Mouse (Mus musculus): ENCODE data around the gene Ccdc183. TPM values are rescaled to one million over a fixed set of nuclear protein-coding genes. Genes with fewer than 3 reads are reported as not detected.

Ccdc183 gene
- total and polyA plus RNA-seq, 2 experiments from 2014 or later: 0.26 TPM; not detected in 1

- Histone ChIP-seq H3K4me2 (ENCODE audit: low read depth, low read length, poor library complexity, severe bottlenecking) (no peak overlapping the region), H3K4me1 (ENCODE audit: insufficient read depth, low read length) (peaks cover 15% of the 10 kb centered on the region), H3K27ac (ENCODE audit: low read depth, low read length) (no peak overlapping the region), H3K4me3 (ENCODE audit: low read depth, low read length) (no peak overlapping the region), H3K27me3 (ENCODE audit: insufficient read depth, low read length) (peaks cover under 1% of the 10 kb centered on the region; the same call in 1 of the 2 replicates), H3K36me3 (ENCODE audit: insufficient read depth, low read length) (peaks cover 35% of the 10 kb centered on the region), H3K9me3 (ENCODE audit: low read length) (no peaks in the 10 kb centered on the region), H3K9ac (replicated peaks; ENCODE audit: low read length, poor library complexity, severe bottlenecking) (no peak overlapping the region)
- WGBS: 85% methylated on average over 3 of the region's 3 CpGs
- TF ChIP-seq CTCF (IDR thresholded peaks at IDR 0.05): no peak
- DNase-seq (ENCODE audit: low spot score) (no peak), ATAC-seq (ENCODE audit: low FRiP score) (no peak)
Measured at GRCm38 (mm10) chr2:25585601-25586000, 31.9 kb downstream of the Ccdc183 start.

GRCm38 (mm10) chr2:25584856-25585255, 32.6 kb downstream of the Ccdc183 start:
- Histone ChIP-seq H3K36me3 (ENCODE audit: insufficient read depth, low read length) (peaks cover 32% of the 10 kb centered on the region), H3K27ac (ENCODE audit: low read depth, low read length) (no peak overlapping the region), H3K9ac (replicated peaks; ENCODE audit: low read length, poor library complexity, severe bottlenecking) (no peak overlapping the region), H3K9me3 (ENCODE audit: low read length) (no peaks in the 10 kb centered on the region), H3K4me2 (ENCODE audit: low read depth, low read length, poor library complexity, severe bottlenecking) (no peak overlapping the region), H3K4me1 (ENCODE audit: insufficient read depth, low read length) (peaks cover 19% of the 10 kb centered on the region), H3K27me3 (ENCODE audit: insufficient read depth, low read length) (peaks cover 8% of the 10 kb centered on the region), H3K4me3 (ENCODE audit: low read depth, low read length) (no peak overlapping the region)
- no peak for ATAC-seq (ENCODE audit: low FRiP score)
- TF ChIP-seq CTCF (IDR thresholded peaks at IDR 0.05): no peak
- no peak for DNase-seq (ENCODE audit: low spot score)
- 93% methylated on average over 4 of the region's 4 CpGs for WGBS

- H3K4me1 ChIP-seq (ENCODE audit: insufficient read depth, low read length): peaks cover 22% of the 10 kb centered on the region
- 94% methylated on average over 3 of the region's 3 CpGs for WGBS
- DNase-seq (ENCODE audit: low spot score): no peak
- no peak overlapping the region for H3K27ac ChIP-seq (ENCODE audit: low read depth, low read length)
- H3K27me3 ChIP-seq (ENCODE audit: insufficient read depth, low read length): peaks cover 15% of the 10 kb centered on the region
- no peak overlapping the region for H3K4me2 ChIP-seq (ENCODE audit: low read depth, low read length, poor library complexity, severe bottlenecking)
- H3K9me3 ChIP-seq (ENCODE audit: low read length): no peaks in the 10 kb centered on the region
- ATAC-seq (ENCODE audit: low FRiP score): no peak
- no peak overlapping the region for H3K4me3 ChIP-seq (ENCODE audit: low read depth, low read length)
- H3K9ac ChIP-seq (replicated peaks; ENCODE audit: low read length, poor library complexity, severe bottlenecking): no peak overlapping the region
- peaks cover 38% of the 10 kb centered on the region for H3K36me3 ChIP-seq (ENCODE audit: insufficient read depth, low read length)
- TF ChIP-seq CTCF (IDR thresholded peaks at IDR 0.05): no peak
Measured at GRCm38 (mm10) chr2:25584152-25584551, 33.3 kb downstream of the Ccdc183 start.

GRCm38 (mm10) chr2:25583571-25583970, 33.9 kb downstream of the Ccdc183 start:
- peaks cover 44% of the 10 kb centered on the region for H3K36me3 ChIP-seq (ENCODE audit: insufficient read depth, low read length)
- peaks cover 22% of the 10 kb centered on the region for H3K4me1 ChIP-seq (ENCODE audit: insufficient read depth, low read length)
- peaks cover 21% of the 10 kb centered on the region for H3K27me3 ChIP-seq (ENCODE audit: insufficient read depth, low read length)
- no peak for TF ChIP-seq CTCF (IDR thresholded peaks at IDR 0.05)
- no peak overlapping the region for H3K27ac ChIP-seq (ENCODE audit: low read depth, low read length)
- no peak overlapping the region for H3K9ac ChIP-seq (replicated peaks; ENCODE audit: low read length, poor library complexity, severe bottlenecking)
- ATAC-seq (ENCODE audit: low FRiP score) (no peak), DNase-seq (ENCODE audit: low spot score) (no peak)
- WGBS: 77% methylated on average over 4 of the region's 4 CpGs
- H3K9me3 ChIP-seq (ENCODE audit: low read length): no peaks in the 10 kb centered on the region
- H3K4me3 ChIP-seq (ENCODE audit: low read depth, low read length): no peak overlapping the region
- no peak overlapping the region for H3K4me2 ChIP-seq (ENCODE audit: low read depth, low read length, poor library complexity, severe bottlenecking)

- Histone ChIP-seq H3K4me2 (ENCODE audit: low read depth, low read length, poor library complexity, severe bottlenecking) (no peak overlapping the region), H3K9me3 (ENCODE audit: low read length) (no peaks in the 10 kb centered on the region), H3K4me3 (ENCODE audit: low read depth, low read length) (no peak overlapping the region), H3K4me1 (ENCODE audit: insufficient read depth, low read length) (peaks cover 22% of the 10 kb centered on the region), H3K27ac (ENCODE audit: low read depth, low read length) (0 out of 2 replicates have a peak overlapping the region, but pooled peaks have one; percentile 26), H3K9ac (replicated peaks; ENCODE audit: low read length, poor library complexity, severe bottlenecking) (no peak overlapping the region), H3K27me3 (ENCODE audit: insufficient read depth, low read length) (peaks cover 26% of the 10 kb centered on the region), H3K36me3 (ENCODE audit: insufficient read depth, low read length) (peaks cover 46% of the 10 kb centered on the region)
- no peak for TF ChIP-seq CTCF (IDR thresholded peaks at IDR 0.05)
- no peak for ATAC-seq (ENCODE audit: low FRiP score)
- 71% methylated on average over 6 of the region's 6 CpGs for WGBS
- no peak for DNase-seq (ENCODE audit: low spot score)
Measured at GRCm38 (mm10) chr2:25583120-25583481, 34.4 kb downstream of the Ccdc183 start.

GRCm38 (mm10) chr2:25582466-25583119, 34.9 kb downstream of the Ccdc183 start:
- peak overlapping the region; percentile 26; the same call in 1 of the 2 replicates for H3K27ac ChIP-seq (ENCODE audit: low read depth, low read length)
- H3K4me1 ChIP-seq (ENCODE audit: insufficient read depth, low read length): peaks cover 22% of the 10 kb centered on the region
- DNase-seq (ENCODE audit: low spot score): peak; percentile 87
- peaks cover 51% of the 10 kb centered on the region for H3K36me3 ChIP-seq (ENCODE audit: insufficient read depth, low read length)
- ATAC-seq (ENCODE audit: low FRiP score): peak; percentile 31; the same call in 1 of the 2 replicates
- H3K9ac ChIP-seq (replicated peaks; ENCODE audit: low read length, poor library complexity, severe bottlenecking): peak overlapping the region; percentile 33; the same call in 1 of the 2 replicates
- 48% methylated on average over 12 of the region's 12 CpGs for WGBS
- H3K9me3 ChIP-seq (ENCODE audit: low read length): no peaks in the 10 kb centered on the region
- peak; percentile 19; the same call in 1 of the 2 replicates for TF ChIP-seq CTCF (IDR thresholded peaks at IDR 0.05)
- H3K4me3 ChIP-seq (ENCODE audit: low read depth, low read length): no peak overlapping the region
- peak overlapping the region; percentile 9; the same call in 1 of the 2 replicates for H3K4me2 ChIP-seq (ENCODE audit: low read depth, low read length, poor library complexity, severe bottlenecking)
- peaks cover 31% of the 10 kb centered on the region for H3K27me3 ChIP-seq (ENCODE audit: insufficient read depth, low read length)
